In the genomic region with DNA sequence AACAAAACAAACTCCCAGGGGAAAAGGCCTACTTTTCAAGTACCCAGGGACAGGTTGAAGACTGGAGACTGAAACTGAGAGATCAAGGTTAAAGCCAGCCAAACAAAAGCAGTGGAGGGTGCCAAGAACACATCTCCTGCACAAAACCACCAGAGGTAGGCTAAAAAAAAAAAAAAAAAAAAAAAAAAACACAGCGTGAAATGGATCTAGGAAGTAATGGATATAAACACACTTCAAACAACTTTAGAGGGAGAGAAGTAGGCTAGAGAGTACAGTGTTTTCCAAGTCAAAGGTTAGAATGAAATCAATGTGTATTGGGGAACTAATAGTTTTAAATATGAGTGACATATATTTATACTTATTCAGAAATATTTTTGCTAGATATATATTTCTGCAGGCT, we compare ENCODE assay signal across 3 mouse cellular contexts.
TF ChIP-seq lines count a peak whose summit lies in the region.

No protein-coding gene starts in this region.

TF ChIP-seq in CH12.LX, 34 proteins besides CTCF, POLR2A, EP300 and RAD21:
- TF ChIP-seq NELFE (IDR thresholded peaks at IDR 0.05; ENCODE audit: low read depth, low read length) = no peak
- no peak for TF ChIP-seq ELF1 (IDR thresholded peaks at IDR 0.05; ENCODE audit: low read depth, low read length)
- TF ChIP-seq TBP (conservative IDR thresholded peaks at IDR 0.05; ENCODE audit: low read depth, low read length) = no peak
- TF ChIP-seq RCOR1 (conservative IDR thresholded peaks at IDR 0.05; ENCODE audit: low read depth, low read length) = no peak
- TF ChIP-seq ZNF384 (IDR thresholded peaks at IDR 0.05; ENCODE audit: low read depth, low read length) = peak; percentile 54
- TF ChIP-seq CHD2 (IDR thresholded peaks at IDR 0.05; ENCODE audit: low read length) = no peak
- no peak for TF ChIP-seq MAZ (IDR thresholded peaks at IDR 0.05; ENCODE audit: low read depth, low read length)
- TF ChIP-seq MEF2A (IDR thresholded peaks at IDR 0.05; ENCODE audit: borderline replicate concordance, low read depth, low read length) = no peak
- no peak for TF ChIP-seq USF2 (conservative IDR thresholded peaks at IDR 0.05; ENCODE audit: low read depth, low read length)
TF ChIP-seq in CH12.LX: peak in this region for 1.

TF ChIP-seq in ES-E14, 5 proteins besides CTCF, POLR2A, EP300 and RAD21:
- TF ChIP-seq ZNF384 (IDR thresholded peaks at IDR 0.05; ENCODE audit: low read depth, low read length) = peak; percentile 53; the same call in 1 of the 2 replicates
- TF ChIP-seq HCFC1 (IDR thresholded peaks at IDR 0.05; ENCODE audit: borderline replicate concordance, insufficient read depth, low read length) = no peak

TF ChIP-seq in MEL, 35 proteins besides CTCF, POLR2A, EP300 and RAD21:
- TF ChIP-seq ZNF384 (IDR thresholded peaks at IDR 0.05; ENCODE audit: low read depth, low read length) = peak; percentile 79
- no peak for TF ChIP-seq NRF1 (IDR thresholded peaks at IDR 0.05; ENCODE audit: insufficient read depth, low read depth, low read length, poor library complexity, severe bottlenecking)
